ENCODE assay signal across 7 mouse cellular contexts in genomic region chr12:15816740-15817178, GRCm38 (mm10). TPM values are rescaled to one million over a fixed set of nuclear protein-coding genes. Genes with fewer than 3 reads are reported as not detected.
DNase-seq lines count a peak whose midpoint lies in the region; ATAC-seq lines count a peak whose summit lies in the region.

Gene Trib2, minus strand, starts transcription at chr12:15816922.

- H3K4me1 ChIP-seq in embryonic facial prominence, embryonic 11.5 days (ENCODE audit: control insufficient read depth, insufficient read depth, low read length) = no peaks in the 10 kb centered on the region
- peaks cover 19% of the 10 kb centered on the region for H3K4me1 ChIP-seq in limb, embryonic 12.5 days (replicated peaks)
- peaks cover 5% of the 10 kb centered on the region; the same call in 1 of the 2 replicates for H3K4me1 ChIP-seq in midbrain, embryonic 14.5 days (ENCODE audit: control insufficient read depth, insufficient read depth, low read length)

- DNase-seq in adrenal gland, postnatal 25 days = peak; percentile 91
- peak; percentile 95 for DNase-seq in embryonic facial prominence, embryonic 11.5 days (ENCODE audit: low spot score)
- peak; percentile 100 for DNase-seq in heart, adult 11 months
- peak; percentile 94 for DNase-seq in kidney, adult 11 months
- DNase-seq in midbrain, embryonic 14.5 days = peak; percentile 97
- peak; percentile 90 to 93 for DNase-seq in spleen, adult 18-20 months

- WGBS in embryonic facial prominence, embryonic 11.5 days = under 1% methylated on average over 50 of the region's 50 CpGs
- WGBS in limb, embryonic 12.5 days = under 1% methylated on average over 50 of the region's 50 CpGs
- under 1% methylated on average over 50 of the region's 50 CpGs for WGBS in midbrain, embryonic 14.5 days

- no peaks in the 10 kb centered on the region for H3K36me3 ChIP-seq in embryonic facial prominence, embryonic 11.5 days (replicated peaks; ENCODE audit: control insufficient read depth, insufficient read depth, low read depth, low read length)
- H3K36me3 ChIP-seq in limb, embryonic 12.5 days = no peaks in the 10 kb centered on the region
- no peaks in the 10 kb centered on the region for H3K36me3 ChIP-seq in midbrain, embryonic 14.5 days (ENCODE audit: control insufficient read depth, insufficient read depth, low read length)

- H3K27ac ChIP-seq in embryonic facial prominence, embryonic 11.5 days (replicated peaks; ENCODE audit: low read depth, low read length) = peak within 1 kb of the TSS; percentile 72
- peak within 1 kb of the TSS; percentile 96 for H3K27ac ChIP-seq in limb, embryonic 12.5 days
- H3K27ac ChIP-seq in midbrain, embryonic 14.5 days (replicated peaks; ENCODE audit: low read depth, low read length) = peak within 1 kb of the TSS; percentile 98

- peak; percentile 94 for ATAC-seq in embryonic facial prominence, embryonic 11.5 days (replicated peaks; ENCODE audit: insufficient number of reproducible peaks, low FRiP score, low TSS enrichment, low read depth)
- ATAC-seq in limb, embryonic 12.5 days (ENCODE audit: insufficient number of reproducible peaks, insufficient read depth, low FRiP score, low TSS enrichment, low read depth) = peak; percentile 91
- ATAC-seq in midbrain, embryonic 14.5 days (ENCODE audit: low FRiP score, low TSS enrichment) = peak; percentile 93

- H3K9ac ChIP-seq in embryonic facial prominence, embryonic 11.5 days (replicated peaks; ENCODE audit: low read length) = peak within 1 kb of the TSS; percentile 84
- peak within 1 kb of the TSS; percentile 92 for H3K9ac ChIP-seq in limb, embryonic 12.5 days (replicated peaks)
- peak within 1 kb of the TSS; percentile 99 for H3K9ac ChIP-seq in midbrain, embryonic 14.5 days (replicated peaks; ENCODE audit: low read length)

- H3K9me3 ChIP-seq in embryonic facial prominence, embryonic 11.5 days (replicated peaks; ENCODE audit: control insufficient read depth, low read length) = no peaks in the 10 kb centered on the region
- H3K9me3 ChIP-seq in limb, embryonic 12.5 days = no peaks in the 10 kb centered on the region
- H3K9me3 ChIP-seq in midbrain, embryonic 14.5 days (ENCODE audit: control insufficient read depth, low read length) = no peaks in the 10 kb centered on the region

- peak within 1 kb of the TSS; percentile 59 for H3K4me3 ChIP-seq in embryonic facial prominence, embryonic 11.5 days (ENCODE audit: low read depth, low read length)
- H3K4me3 ChIP-seq in limb, embryonic 12.5 days (replicated peaks) = peak within 1 kb of the TSS; percentile 78
- H3K4me3 ChIP-seq in midbrain, embryonic 14.5 days (replicated peaks; ENCODE audit: low read depth, low read length) = peak within 1 kb of the TSS; percentile 93

- peak within 1 kb of the TSS; percentile 69 for H3K4me2 ChIP-seq in embryonic facial prominence, embryonic 11.5 days (ENCODE audit: low read depth, low read length)
- H3K4me2 ChIP-seq in limb, embryonic 12.5 days = peak within 1 kb of the TSS; percentile 72
- peak within 1 kb of the TSS; percentile 78 for H3K4me2 ChIP-seq in midbrain, embryonic 14.5 days (ENCODE audit: low read length)

- H3K27me3 ChIP-seq in embryonic facial prominence, embryonic 11.5 days (ENCODE audit: control insufficient read depth, insufficient read depth, low read length) = no peaks in the 10 kb centered on the region
- H3K27me3 ChIP-seq in limb, embryonic 12.5 days = no peaks in the 10 kb centered on the region
- no peaks in the 10 kb centered on the region for H3K27me3 ChIP-seq in midbrain, embryonic 14.5 days (ENCODE audit: control insufficient read depth, insufficient read depth, low read length)

RNA-seq across cellular contexts. Expression of gene Trib2, which starts in this region (rescaled TPM):
- total RNA-seq in adrenal gland, postnatal 25 days (2021) = 12.3 and 12.9 TPM in 2 replicates
- polyA plus RNA-seq in embryonic facial prominence, embryonic 11.5 days (2014; fragmentation: Nextera tagmentation; extraction: Ambion mirVana) = 60.1 and 61.7 TPM in 2 replicates
- 69.1 and 73.6 TPM in 2 replicates for polyA plus RNA-seq in limb, embryonic 12.5 days (2016; fragmentation: Nextera tagmentation; extraction: Ambion mirVana)
- 130 and 167 TPM in 2 replicates for polyA plus RNA-seq in midbrain, embryonic 14.5 days (2014; fragmentation: Nextera tagmentation; extraction: Ambion mirVana)

Comparison
In these comparisons a context has a peak if more than half of its experiments do, and no peak if none do; other contexts are left out.
1. Peak in every context shown above with its lines: DNase-seq, ATAC-seq, H3K4me3 ChIP-seq and H3K27ac ChIP-seq.